Mouse (Mus musculus): ENCODE measurements around the gene Rnpepl1.

DNA sequence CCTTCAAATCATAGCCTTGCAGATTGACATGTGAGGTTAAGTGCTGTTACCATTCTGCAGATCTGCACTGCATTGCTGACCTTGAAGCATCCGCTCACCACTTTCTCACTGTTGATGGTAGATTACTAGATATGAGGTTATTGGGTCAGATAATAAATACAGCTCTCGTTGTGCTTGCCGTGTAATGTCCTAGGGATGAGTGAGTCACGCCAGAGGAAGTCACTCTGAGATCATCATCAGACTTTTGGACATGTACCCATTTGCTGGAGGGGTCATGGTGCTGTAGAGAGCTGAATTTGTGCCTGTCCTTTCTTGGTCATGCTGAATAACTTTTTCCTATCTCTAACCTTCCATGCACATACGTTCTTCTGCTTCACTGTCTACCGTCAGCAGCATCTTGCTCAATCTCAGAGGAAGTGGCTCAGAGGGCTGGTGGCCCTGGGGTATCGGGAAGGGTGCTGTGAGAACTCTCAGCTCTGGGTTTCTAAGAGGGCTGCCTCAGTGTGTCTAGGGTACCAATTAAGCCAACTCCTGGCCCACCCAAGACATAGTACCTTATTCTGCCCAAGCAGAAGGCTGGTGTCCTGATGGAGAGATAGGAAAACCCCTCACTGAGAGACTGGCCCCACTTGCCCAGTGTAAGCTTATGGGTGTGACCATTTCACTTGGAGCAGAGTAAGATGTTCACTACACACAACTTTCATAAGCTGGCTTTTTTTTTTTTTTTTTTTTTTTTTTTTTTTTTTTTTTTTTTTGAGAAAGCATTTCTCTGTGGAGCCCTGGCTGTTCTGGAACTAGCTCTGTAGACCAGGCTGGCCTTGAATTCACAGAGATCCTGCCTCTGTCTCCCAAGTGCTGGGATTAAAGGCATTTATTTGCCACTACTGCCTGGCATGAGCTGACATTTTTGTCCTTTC lies 61.6 kb downstream of the Rnpepl1 start:
- TF ChIP-seq POLR2A (IDR thresholded peaks at IDR 0.05; ENCODE audit: insufficient read depth, low read depth, low read length): no peak
- TF ChIP-seq CTCF (IDR thresholded peaks at IDR 0.05): no peak
- no peak for TF ChIP-seq EP300 (IDR thresholded peaks at IDR 0.05; ENCODE audit: insufficient read depth, low read depth, low read length)
